Mouse (Mus musculus) c-Kit-positive CD71-positive TER-119-negative erythroid progenitor cells, embryonic 14.5 days (primary cell): ENCODE measurements around the gene Agbl2.
A peak's percentile ranks its signal among the peaks of the same experiment; 100 is the strongest.

Source experiments
- DNase-seq: peaks from one replicate; pipeline ENCODE4 v3.0.0-alpha.2; 2013; ENCODE audit warnings: low read depth

The Agbl2 gene

DNA sequence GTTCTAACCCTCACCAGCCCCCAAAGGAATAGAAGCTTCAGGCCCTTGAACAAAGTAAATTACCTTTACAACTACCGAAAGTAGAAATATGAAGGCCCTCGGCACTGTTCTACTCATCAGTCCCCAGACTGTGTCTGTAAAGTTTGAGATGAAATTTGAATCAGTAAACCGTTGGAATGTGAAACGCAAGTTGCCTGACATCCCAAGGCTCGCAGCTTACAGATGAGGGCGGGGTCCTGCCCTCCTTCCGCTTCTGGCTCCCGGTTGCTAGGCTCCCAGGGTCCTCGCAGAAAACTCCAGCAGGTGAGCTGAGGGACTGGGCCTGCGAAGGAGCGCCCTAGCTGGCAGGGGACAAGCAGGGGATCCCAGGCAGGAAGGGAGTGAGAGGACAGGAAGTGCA lies at the start of gene Agbl2:
Agbl2 (plus strand) TSS at position 270 of the 400 bp plus-strand sequence.
- no peak for DNase-seq

DNA sequence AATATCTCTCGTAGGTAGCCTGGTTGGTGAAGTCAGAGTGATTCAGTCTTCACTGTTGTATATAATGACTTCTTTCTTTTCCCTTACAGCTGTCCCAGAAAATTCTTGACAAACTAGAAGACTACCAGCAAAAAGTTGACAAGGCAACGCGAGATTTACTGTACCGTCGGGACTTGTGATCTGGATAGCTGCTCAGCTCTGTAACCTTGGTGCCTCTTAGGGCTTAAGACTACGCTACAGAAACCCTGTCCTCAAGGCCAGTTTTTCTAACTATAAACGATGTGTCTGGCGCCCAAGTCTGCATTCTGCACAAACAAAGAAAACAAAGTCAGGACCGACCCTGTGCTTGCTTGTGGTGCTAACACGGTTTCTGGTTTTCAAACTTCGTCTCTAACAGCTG lies 47.2 kb upstream of the Agbl2 start:
- no peak for DNase-seq

DNA sequence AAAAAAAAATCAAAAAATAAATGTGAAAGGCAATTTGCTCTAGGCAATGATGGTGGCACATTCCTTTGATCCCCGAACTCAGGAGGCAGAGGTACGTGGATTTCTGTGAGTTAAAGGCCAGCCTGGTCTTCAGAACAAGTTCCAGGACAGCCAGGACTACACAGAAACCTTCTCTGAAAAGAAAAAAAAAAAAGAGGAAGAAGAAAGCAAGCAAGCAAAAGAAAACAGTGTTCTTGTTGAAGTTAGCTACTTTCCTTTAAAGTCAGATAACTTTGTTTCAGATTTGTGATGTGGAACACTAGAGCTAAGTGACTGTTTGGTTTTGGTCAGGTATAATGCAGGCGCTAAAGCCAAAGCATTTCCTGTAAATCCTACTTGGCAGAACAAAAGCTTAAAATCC lies 43.7 kb upstream of the Agbl2 start:
- no peak for DNase-seq

DNA sequence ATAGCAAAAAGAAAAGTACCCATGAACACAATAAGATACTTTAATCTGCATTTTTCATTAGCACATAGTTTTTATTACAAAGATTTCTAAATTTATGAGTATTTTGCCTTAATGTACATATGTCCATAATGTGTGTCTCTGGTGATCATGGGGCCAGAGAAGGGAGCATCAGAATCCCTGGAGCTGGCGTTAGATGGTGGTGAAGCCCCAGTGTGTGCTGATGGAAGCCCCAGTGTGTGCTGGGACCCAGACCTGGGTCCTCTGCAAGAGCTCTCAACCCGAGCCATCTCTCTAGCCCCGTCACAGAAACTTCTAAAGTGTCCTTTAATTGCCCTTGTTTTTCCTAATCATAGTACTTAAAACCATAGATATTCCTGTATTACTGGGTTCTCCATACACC lies 43.2 kb upstream of the Agbl2 start:
- DNase-seq, result no peak

DNA sequence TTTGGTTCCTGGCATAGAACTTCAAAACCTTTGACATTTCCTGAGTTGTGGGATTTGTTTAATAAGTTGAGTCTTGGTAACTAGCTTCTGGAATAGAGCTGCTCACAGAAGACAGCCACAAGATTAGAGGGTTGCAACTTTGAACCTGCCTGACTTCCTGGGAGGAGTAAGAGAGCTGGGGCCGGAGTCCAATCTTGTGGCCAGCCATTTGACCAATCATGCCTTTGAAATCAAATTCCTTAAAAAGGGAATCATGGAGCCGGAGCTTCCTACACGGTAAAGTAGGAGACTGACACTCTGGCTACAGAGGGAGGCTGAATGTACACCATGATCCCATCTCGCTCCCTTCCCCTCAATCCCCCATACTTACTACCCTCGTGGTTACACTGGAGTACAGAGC lies 42.6 kb upstream of the Agbl2 start:
- DNase-seq, result no peak

DNA sequence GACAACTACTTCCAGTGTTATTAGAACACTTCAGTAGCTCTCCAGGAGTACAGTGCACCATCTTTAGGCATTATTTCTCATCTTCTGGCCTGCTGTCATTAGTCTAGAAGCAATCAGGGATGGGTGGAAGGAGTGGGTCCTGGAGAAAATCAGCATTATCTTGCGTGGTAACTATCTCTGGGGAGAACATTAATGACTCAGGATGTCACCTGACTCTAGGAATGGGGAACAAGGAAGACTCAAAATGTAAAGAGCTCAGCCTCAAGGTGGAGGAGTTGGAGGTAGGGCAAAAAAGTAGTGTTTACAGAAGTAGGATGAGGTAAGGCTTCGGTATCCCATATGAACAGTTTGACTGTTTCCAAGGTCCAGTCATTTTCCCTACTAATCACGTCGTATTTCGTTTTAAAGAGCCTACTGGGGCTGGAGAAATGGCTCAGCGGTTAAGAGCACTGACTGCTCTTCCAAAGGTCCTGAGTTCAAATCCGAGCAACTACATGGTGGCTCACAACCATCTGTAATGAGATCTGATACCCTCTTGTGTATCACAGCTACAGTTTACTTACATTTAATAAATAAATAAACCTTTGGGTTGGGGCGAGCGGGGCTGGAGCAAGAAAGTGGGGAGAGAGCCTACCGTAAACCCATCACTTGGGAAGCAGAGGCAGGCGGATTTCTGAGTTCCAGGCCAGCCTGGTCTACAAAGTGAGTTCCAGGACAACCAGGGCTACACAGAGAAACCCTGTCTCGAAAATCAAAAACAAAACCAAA lies 38.1 kb upstream of the Agbl2 start:
- no peak for DNase-seq

DNA sequence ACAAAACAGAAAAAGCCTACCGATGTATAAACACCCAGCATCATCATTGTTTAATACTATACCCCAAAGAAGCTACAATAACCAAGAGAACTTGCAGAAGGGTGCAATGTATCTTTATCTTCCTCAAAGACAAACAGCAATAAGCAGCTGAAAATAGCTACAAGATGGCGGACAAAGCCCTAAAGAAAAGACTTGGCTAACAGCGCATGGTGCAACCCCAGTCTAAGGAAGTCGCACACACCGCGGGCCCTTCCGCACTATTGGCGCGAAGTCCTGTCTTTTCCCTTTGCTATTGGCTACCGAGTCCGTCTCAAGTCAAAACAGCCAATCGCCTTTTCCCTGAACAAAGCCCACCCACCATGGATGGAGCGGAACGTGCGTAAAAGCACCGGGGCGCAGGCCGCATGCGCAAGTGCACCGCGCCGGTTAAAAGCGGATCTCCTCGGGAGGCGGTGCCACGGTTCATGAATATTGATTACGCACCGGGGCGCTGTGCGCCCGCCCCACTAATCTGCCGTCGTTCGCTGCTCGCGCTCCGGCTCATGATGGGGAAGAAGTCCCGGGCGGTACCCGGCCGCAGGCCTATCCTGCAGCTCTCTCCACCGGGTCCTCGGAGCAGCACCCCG lies 37.4 kb upstream of the Agbl2 start, which contains the start of gene Fnbp4:
Fnbp4 (plus strand) TSS at position 318 of the 626 bp plus-strand sequence.
- DNase-seq, result peak; percentile 97

DNA sequence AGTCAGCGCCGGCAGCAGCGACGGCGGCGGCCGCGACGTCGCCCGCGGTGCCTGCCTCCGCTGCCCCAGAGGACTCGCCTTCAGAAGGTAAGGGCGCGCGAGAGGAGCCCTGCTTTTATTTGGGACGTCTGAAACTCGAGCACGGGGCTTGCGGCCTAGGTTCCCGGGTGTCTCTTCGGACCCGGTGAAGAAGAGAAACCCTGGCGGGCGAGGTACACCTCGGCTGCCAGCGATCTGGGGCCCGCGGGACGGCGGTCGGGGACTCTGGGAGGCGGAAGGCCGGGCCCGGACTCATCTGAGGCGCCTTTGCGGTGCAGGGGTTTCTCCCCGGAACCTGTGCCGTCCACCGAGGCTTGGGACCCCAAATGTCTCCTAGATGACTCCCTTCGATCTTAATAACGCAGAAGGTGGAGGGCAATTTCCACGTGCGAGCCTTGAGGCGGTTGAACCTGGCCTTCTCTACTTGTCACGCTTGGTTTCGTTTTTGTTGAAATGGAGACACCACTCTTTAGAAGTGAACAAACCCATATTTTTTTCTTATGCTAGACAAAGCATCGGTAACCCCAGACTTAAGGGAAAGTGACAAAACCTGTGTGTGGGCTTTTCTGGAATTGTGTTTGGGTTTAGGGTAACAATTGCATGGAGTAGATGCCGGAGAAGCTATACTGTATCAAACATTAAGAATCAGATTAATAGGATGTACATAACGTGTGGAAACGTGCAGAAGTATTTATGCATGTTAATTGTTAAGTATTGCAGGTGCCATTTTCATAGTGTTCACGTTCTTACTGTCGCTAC lies 36.6 kb upstream of the Agbl2 start:
- peak; percentile 31 for DNase-seq

DNA sequence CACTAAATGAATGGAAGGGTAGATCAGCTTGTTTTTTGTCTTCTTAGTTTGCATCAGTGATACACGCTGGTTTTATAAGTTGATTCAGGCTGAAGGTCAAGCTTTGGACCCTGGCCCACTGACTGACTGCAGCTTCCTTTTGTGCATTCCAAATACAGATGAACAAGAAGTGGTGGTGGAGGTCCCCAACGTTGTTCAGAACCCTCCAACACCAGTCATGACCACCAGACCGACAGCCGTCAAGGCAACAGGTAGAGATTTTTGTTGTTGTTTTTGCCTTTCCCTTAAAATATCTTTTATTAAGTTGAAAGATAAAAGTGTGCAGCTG lies 36.0 kb upstream of the Agbl2 start:
- DNase-seq, result peak; percentile 15

DNA sequence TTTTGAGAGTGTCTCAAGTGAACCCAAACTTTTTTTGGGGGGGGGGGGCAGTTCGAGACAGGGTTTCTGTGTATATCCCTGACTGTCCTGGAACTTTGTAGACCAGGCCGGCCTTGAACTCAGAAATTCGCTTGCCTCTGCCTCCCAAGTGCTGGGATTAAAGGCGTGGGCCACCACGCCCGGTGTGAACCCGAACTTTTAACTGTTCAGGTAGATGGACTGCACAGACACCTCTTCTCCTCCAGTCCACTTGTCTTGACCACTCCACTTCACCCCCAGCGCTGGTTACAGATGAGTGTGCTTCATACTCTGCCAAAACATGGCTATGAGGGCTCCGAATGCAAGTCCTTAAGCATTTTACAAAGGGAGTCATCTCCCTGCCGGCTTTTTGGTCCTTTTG lies 35.4 kb upstream of the Agbl2 start:
- no peak for DNase-seq

DNA sequence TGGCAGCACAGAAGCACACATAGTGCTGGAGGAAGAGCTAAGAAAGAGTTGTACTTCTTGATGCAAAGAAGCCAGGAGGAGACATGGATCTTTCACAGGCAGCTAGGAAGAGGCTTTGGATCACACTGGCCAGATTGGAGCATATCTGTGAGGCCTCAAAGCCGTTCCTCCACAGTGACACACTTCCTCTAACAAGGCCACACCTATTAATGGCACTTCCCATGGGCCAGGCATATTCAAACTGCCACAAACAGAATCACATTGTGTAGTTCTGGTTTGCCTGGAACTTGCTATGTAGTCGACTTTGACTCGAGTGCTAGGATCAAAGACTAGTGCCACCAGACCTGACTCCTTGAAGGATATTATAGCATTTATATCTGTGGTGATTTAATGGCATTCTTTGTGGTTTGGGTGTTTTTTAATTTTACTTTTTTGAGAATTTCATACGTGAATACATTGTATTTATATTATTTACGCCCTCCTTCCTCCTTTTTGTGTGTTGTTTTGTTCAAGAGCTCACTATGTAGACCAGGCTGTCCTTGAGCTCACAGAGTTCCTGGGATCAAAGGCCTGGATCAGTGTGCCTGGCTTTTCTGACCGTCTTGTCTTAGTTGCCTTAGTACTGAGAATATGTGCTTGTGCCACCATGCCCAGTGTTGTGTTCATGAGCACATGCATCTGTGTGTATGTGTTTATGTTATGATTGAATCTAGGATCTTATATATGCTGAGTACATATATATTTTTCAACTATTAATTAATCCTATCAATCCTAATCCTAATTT lies 32.7 kb upstream of the Agbl2 start:
- no peak for DNase-seq

DNA sequence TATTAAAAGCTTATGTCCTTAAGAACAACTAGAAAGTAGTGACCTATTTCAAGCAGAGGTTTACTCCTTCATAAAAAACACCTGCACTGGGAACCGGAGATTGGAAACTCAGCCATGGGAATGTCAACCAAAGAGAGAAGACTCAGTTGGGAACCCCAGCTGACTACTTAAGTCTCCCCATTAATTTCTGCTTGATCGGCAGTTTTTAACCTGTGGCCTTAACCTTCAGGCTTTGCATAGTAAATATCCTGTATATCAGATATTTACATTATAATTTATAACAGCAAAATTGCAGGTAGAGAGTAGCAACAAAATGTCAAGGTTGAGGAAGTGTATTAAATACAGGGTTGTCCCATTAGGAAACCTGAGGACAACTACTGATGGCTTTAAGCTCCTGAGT lies 29.0 kb upstream of the Agbl2 start:
- no peak for DNase-seq

DNA sequence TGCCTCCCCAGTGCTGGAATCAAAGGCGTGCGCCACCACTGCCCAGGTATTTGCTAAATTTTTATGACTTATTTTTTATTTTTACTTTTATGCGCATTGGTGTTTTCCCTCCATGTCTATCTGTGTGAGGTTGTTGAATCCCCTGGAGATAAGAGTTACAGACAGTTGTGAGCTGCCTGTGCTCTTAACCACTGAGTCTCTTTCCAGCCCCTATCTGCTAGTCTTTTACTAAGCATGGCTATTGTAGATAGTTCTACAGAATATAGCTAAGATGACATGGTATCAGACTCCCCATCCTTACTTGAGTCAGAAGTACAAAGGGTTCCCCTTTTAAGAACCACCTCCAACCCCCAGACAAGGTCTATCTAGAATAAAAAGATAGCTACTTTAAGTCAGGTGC lies 28.3 kb upstream of the Agbl2 start:
- no peak for DNase-seq

DNA sequence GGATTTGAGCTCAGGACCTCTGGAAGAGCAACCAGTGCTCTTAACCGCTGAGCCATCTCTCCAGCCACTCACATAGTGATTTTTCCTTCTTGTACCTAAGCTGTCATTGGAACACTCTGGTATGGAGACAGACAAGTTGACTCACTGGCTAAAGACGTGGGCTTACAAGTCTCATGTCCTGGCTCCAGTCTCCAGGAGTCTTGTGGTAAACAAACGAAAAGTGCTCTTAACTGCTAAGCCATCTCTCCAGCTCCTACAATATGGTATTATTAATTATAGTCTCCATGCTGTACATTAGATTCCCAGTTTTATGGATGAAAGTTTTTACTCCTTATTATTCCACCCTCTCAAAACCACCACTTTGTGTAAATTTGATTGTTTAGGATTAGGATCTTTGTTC lies 17.4 kb upstream of the Agbl2 start:
- no peak for DNase-seq

DNA sequence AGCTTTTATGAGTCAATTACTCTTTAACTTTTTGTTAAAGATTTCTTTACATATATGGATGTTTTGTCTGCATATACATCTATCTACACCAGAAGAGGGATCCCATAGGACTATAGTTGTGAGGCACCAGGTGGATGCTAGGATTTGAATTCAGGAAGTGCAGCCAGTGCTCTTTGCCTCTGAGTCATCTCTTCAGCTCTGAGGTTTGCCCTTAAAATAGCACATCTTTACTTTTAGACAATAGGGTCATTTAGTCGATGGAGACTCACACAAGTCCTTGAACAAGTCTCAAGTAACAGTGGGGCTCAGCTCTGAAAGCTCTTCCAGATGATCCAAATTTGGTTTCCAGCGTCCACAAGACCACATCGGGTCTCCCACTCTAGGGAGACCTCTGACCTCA lies 1.2 kb upstream of the Agbl2 start:
- no peak for DNase-seq

DNA sequence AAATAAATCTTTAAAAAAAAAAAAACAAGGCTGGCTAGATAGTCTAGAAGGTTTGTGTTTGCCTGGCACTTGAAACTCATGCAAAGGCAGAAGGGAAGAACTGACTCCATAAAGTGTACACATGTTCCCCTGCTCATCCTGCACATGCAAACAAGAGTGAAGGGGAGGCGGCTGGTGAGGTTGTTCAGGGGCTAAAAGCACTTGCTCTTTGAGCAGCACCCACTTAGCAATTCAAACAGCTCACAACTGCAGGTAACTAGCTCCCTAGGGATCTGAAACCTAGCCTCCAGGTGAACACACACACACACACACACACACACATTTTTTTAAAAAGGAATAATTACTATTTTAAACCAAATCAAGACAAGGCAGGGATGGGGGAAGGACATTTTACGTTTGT lies 589 bp upstream of the Agbl2 start:
- DNase-seq, result no peak

DNA sequence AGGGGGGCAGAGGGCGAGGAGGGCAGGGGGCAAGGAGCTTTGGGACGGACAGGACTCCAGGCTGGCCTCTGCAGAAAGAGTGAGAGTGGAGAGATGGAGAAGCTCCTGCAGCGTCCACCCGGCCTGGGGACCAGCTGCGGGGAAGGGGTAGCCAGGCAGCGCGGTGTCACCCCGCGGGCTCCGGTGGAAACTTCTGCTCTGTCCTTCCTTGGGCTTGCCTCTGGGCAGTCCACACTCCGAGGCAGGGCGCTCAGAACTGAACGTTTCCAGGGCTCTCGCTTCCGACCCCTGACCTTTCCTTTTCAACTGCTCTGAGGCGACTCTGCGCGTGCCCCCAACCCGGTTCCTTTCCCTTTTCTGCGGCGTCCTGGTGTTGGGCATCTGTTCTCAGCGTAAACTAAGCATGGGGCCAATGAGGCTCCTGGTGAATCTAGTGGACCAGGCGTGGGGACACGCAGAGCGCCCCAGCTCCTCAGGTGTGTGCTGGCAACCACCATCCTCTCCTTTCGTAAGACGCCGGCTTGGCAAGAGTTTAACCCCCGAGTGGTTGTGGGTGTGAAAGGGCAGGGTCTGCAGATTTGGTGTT lies 467 bp downstream of the Agbl2 start:
- DNase-seq, result no peak

DNA sequence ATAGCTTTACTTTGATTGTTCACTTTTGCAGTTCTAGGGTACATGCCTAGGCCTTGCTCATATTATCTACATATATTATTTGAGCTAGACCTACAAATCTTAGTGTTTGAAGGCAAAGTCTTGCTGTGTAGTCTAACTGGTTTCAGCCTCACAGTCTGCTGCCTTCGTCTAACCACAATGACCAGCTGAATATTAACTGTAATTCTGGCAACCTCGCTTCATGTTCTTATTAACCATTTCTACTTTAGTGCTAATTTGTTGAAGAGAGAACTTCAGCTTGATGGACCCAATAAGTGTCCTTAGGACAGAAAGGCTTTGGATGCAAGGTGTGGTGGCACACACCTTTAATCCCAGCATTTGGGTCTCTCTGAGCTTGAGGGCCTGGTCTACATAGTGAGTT lies 5.6 kb downstream of the Agbl2 start:
- DNase-seq, result no peak

DNA sequence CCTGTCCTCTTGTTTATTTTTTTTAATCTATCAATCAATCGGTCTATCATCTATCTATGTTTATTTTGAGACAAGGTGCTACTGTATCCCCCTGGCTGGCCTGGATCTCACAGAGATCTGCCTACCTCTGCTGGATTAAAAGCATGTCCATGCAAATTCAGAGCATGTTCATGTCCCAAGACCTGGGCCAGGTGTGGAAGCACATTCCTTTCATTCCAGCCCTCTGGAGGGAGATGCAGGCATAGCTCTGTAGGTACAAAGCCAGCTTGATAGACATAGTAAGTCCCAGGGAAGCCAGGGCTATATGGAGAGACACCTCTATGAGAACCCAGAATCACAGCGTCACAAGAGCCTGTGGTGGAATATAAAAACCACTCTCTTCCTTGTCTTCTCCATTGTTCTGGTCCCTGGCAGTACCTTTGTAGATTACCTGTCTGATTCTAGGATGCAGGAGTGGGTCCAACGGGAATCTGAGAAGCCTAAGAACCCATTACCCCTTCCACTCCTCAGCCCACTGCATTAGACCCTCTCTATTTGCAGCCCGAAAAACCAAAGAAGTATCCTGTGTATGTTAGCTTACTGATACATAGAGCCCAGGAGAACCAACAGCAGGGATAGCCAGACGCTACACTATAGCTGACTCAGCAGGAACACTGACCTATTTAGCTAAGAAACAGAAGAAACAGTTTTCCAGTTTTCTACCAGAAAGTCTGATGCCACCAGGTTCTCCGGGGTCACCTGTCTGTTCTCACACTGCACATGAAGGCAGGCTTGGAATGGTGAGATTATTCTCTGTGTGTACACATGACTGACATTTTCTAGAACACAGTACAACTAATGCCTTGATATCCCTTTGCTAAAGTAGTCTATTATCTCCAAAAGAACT lies 26.0 kb downstream of the Agbl2 start:
- DNase-seq, result no peak

DNA sequence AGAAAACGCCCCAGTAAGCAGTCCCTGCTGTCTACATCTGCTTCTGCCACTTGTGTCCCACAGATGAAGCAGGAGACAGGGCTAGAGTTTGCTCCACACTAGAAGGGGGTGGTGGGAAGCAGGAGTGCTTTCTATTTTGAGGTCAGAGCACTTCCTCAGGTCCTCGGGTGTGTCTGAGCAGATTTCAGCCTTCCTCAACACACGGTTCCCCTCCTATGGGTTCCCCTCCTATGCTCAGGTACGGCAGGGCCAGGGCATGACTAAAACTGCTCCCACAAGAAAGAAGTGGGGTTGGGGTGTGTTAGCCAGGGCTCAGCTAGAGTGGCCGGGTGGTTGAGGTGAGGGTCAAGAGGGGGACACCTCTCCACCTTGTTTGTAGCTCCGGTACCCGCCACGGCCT lies 28.2 kb downstream of the Agbl2 start:
- no peak for DNase-seq

DNA sequence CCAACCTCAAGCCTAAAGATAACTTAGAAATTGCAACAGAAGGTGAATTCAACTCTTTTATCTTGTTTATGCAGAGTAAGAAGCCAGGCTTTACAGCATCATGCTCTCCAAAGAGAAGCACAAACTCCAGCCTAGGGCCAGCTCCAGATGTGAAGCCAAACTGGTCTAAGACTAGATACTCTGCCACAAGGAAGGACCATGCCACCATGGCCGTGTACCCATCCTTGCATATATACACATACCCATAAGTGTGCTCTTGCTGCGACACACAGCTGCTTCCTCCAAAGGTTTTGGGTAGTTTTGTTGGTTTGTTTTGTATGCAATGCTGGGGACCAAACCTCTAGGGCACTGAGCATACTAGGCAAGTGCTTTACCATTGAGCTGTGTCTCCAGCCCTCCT lies 32.7 kb downstream of the Agbl2 start:
- DNase-seq, result no peak
